Mouse (Mus musculus): ENCODE measurements around the gene Mien1.

The Mien1 gene

GRCm38 (mm10) chr11:98438331-98439158 lies at the start of gene Mien1:
Gene Mien1, minus strand, starts transcription at chr11:98438991.
- DNase-seq (ENCODE audit: low read depth, low spot score) = peak; percentile 89

GRCm38 (mm10) chr11:98487526-98488040 lies 48.8 kb upstream of the Mien1 start:
- no peak for DNase-seq (ENCODE audit: low read depth, low spot score)

- no peak for DNase-seq (ENCODE audit: low read depth, low spot score)
These were observed 47.0 kb upstream of the Mien1 start for GRCm38 (mm10) chr11:98485749-98486148.

GRCm38 (mm10) chr11:98482067-98482466 lies 43.3 kb upstream of the Mien1 start:
- no peak for DNase-seq (ENCODE audit: low read depth, low spot score)

GRCm38 (mm10) chr11:98481231-98481630 lies 42.4 kb upstream of the Mien1 start:
- no peak for DNase-seq (ENCODE audit: low read depth, low spot score)

GRCm38 (mm10) chr11:98479940-98480497 lies 41.2 kb upstream of the Mien1 start:
- no peak for DNase-seq (ENCODE audit: low read depth, low spot score)

- no peak for DNase-seq (ENCODE audit: low read depth, low spot score)
These were observed 40.5 kb upstream of the Mien1 start for GRCm38 (mm10) chr11:98479026-98479939.

GRCm38 (mm10) chr11:98477011-98477701 lies 38.4 kb upstream of the Mien1 start:
- DNase-seq (ENCODE audit: low read depth, low spot score) = no peak

- no peak for DNase-seq (ENCODE audit: low read depth, low spot score)
These were observed 37.6 kb upstream of the Mien1 start for GRCm38 (mm10) chr11:98476434-98476807.

GRCm38 (mm10) chr11:98475630-98476433 lies 37.0 kb upstream of the Mien1 start:
- no peak for DNase-seq (ENCODE audit: low read depth, low spot score)

- no peak for DNase-seq (ENCODE audit: low read depth, low spot score)
These were observed 36.2 kb upstream of the Mien1 start for GRCm38 (mm10) chr11:98474967-98475366.

- DNase-seq (ENCODE audit: low read depth, low spot score) = no peak
These were observed 35.2 kb upstream of the Mien1 start for GRCm38 (mm10) chr11:98473916-98474479.

GRCm38 (mm10) chr11:98472696-98473095 lies 33.9 kb upstream of the Mien1 start:
- no peak for DNase-seq (ENCODE audit: low read depth, low spot score)

- DNase-seq (ENCODE audit: low read depth, low spot score) = no peak
These were observed 32.0 kb upstream of the Mien1 start for GRCm38 (mm10) chr11:98470795-98471194.

GRCm38 (mm10) chr11:98469761-98470714 lies 31.2 kb upstream of the Mien1 start:
- no peak for DNase-seq (ENCODE audit: low read depth, low spot score)

- no peak for DNase-seq (ENCODE audit: low read depth, low spot score)
These were observed 25.7 kb upstream of the Mien1 start for GRCm38 (mm10) chr11:98464516-98464915.

GRCm38 (mm10) chr11:98463911-98464310 lies 25.1 kb upstream of the Mien1 start:
- DNase-seq (ENCODE audit: low read depth, low spot score) = no peak

- DNase-seq (ENCODE audit: low read depth, low spot score) = no peak
These were observed 23.5 kb upstream of the Mien1 start for GRCm38 (mm10) chr11:98462255-98462654.

GRCm38 (mm10) chr11:98461109-98461720 lies 22.4 kb upstream of the Mien1 start:
- no peak for DNase-seq (ENCODE audit: low read depth, low spot score)
